Mouse (Mus musculus) liver, adult 10 weeks (tissue): ENCODE measurements around the gene Extl1. TPM values are rescaled to one million over a fixed set of nuclear protein-coding genes. Genes with fewer than 3 reads are reported as not detected.

Experiments
- polyA plus RNA-seq: library from polyadenylated mRNA; stranded (reverse); fragments of 350-450 nt; fragmentation: Illumina TruSeq; extraction: RNeasy Lipid Tissue Mini Kit (QIAGEN cat#74804); gene quantifications from one replicate; pipeline ENCODE4 v1.2.3, GENCODE M21; 2014; ENCODE audit warnings: low read depth, low replicate concordance

The Extl1 gene
- polyA plus RNA-seq, result 0.19 TPM

GRCm38 (mm10) chr4:134383750-134384149, at the start of gene Extl1:
Gene Extl1, minus strand, starts transcription at chr4:134383850.

GRCm38 (mm10) chr4:134395977-134396825, 12.6 kb upstream of the Extl1 start, which contains the start of gene Pafah2:
Gene Pafah2, plus strand, starts transcription at chr4:134396320.

GRCm38 (mm10) chr4:134343071-134344031, 40.3 kb downstream of the Extl1 start, which contains the start of gene Slc30a2:
Gene Slc30a2, plus strand, starts transcription at chr4:134343181.

GRCm38 (mm10) chr4:134314876-134315275, 68.8 kb downstream of the Extl1 start, which contains the start of gene Trim63:
Gene Trim63, plus strand, starts transcription at chr4:134315120.

Other genes with a start within 250 kb of the Extl1 start
- gene Cep85, start 196.7 kb downstream of the Extl1 start, polyA plus RNA-seq, result 20.6 TPM
- gene Gm7534, start 180.8 kb downstream of the Extl1 start, polyA plus RNA-seq, result not detected
- not detected for gene Catsper4, start 156.5 kb downstream of the Extl1 start, polyA plus RNA-seq
- gene Cnksr1, start 145.5 kb downstream of the Extl1 start, polyA plus RNA-seq, result not detected
- gene E130218I03Rik, start 140.2 kb downstream of the Extl1 start, polyA plus RNA-seq, result not detected
- 0.32 TPM for gene Zfp593, start 138.3 kb downstream of the Extl1 start, polyA plus RNA-seq
- not detected for gene Gm30191, start 136.9 kb downstream of the Extl1 start, polyA plus RNA-seq
- not detected for gene Grrp1, start 129.7 kb downstream of the Extl1 start, polyA plus RNA-seq
- 8.1 TPM for gene Pdik1l, start 96.0 kb downstream of the Extl1 start, polyA plus RNA-seq
- gene Trim63, start 68.7 kb downstream of the Extl1 start, polyA plus RNA-seq, result not detected
- not detected for gene Slc30a2, start 40.7 kb downstream of the Extl1 start, polyA plus RNA-seq
- 47.7 TPM for gene Pafah2, start 12.5 kb upstream of the Extl1 start, polyA plus RNA-seq
- gene Stmn1, start 84.5 kb upstream of the Extl1 start, polyA plus RNA-seq, result 6.3 TPM
- gene Paqr7, start 112.8 kb upstream of the Extl1 start, polyA plus RNA-seq, result 5.0 TPM
- gene Aunip, start 127.1 kb upstream of the Extl1 start, polyA plus RNA-seq, result not detected
- 37.5 TPM for gene Mtfr1l, start 151.5 kb upstream of the Extl1 start, polyA plus RNA-seq
- gene Selenon, start 168.3 kb upstream of the Extl1 start, polyA plus RNA-seq, result 0.69 TPM